Mouse (Mus musculus) adrenal gland, adult (tissue): Measurements from ENCODE around the gene Enpp1.

Experiments used
- DNase-seq, 2 experiments: peaks; one replicate each; pipeline ENCODE4 v3.0.0; 2022 to 2023; ENCODE audit warnings: low spot score in 1 of 2; ENCODE audit not compliant: inconsistent age in 2 of 2

Gene Enpp1

DNA sequence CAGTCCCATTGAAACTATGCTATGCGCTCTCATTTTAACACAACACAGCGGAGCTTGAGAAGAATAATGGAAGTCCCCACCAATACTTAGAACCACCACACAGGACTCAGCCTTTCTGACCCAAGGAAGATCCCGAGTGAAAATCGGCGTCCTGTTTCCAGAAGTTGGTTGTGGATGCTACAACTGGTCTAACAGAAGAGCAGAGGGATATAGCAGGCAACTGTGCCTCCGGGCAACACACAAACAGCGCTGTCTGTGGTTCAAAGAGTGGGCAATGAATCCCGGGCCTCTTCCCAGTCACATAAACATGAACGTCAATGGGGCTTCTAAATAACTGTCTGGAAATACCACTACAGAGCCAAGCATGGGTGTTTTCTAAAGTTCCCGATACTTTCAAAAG, 888 bp downstream of the Enpp1 start:
- DNase-seq, result peak in 1 of 2 experiments; percentile 31

DNA sequence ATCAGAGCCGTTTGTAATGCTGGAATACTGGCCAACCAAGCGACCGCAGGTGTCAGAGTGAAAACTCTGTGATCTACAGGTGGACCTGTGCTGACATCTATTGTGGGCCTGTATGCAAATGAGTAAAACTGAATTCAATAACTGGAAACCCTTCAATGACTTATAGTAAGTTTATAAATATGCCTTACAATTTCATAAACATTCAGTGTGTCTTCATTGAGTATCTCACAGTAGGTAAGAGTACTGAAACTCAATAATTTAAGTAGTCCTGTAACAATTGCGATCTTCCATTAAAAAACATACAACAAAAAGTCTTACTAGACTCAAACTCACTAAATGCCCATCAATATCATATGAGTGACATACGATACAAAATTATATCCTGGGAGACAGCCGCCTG, 1.6 kb downstream of the Enpp1 start:
- DNase-seq, result no peak

DNA sequence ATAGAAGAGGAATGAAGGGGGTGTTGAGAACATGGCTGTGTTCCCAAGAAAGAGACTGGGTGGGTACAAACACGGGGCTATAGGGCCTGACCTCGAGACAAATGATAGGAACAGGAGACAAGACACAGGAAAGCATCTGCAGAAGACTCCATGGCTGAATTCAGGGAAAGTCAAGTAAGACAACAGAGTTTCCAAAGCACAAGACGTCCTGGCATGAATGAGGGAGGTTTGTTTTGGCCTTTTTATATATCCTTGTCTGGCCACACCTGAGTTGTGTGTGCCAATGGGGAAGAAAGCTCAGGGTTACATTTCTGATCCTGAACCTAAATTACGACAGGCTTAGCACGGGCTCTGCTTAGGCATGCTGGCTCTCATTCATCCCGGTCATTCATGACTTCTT, 4.2 kb downstream of the Enpp1 start:
- no peak for DNase-seq

DNA sequence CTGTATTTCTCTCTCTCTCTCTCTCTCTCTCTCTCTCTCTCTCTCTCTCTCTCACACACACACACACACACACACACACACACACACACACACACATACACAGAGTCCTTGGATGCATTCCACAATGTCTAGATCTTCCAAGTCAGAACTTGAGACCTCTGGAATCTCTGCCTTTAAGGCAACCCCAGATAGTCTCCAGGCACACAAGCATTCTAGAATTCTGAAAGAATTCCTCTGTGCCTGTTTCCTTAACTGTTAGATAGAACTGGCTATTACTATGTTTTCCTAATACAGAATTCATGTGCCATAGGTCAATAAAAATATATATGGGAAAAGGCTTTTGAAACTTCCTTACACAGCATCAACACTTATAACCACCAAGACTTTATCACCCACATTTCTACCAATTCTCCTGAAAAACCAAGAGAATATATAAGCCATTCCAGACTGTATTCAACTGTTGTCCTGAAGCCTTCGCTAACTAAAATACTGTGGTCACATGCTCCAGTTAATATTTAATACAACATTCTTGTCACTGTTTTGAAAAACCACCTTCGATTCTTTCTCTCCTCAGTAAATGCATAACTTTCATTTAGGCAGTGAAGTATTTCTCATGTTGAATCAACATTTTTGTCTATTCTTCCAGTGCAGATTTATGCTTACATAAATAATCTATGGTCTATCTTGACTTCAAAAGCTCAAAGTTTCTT, 5.4 kb downstream of the Enpp1 start:
- no peak for DNase-seq

DNA sequence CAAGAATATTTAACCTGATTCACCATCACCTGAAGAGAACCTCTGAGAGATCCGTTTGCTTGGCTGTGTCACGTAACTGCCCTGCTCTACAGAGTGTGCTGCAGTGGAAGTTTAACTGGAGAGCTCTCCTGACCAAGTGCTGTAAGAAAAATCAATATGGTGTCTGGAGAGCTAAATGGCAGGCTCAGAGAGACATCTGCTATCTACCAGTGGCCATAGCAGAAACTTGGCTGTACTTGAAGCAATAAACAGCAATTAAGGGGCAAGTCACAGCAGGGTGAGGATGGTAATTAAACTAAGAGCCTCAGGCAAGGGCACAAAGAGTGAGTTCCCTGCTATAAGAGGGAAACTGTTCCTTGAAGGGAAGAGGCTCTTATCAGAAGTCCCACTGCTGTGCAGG, 9.3 kb downstream of the Enpp1 start:
- DNase-seq, result no peak

DNA sequence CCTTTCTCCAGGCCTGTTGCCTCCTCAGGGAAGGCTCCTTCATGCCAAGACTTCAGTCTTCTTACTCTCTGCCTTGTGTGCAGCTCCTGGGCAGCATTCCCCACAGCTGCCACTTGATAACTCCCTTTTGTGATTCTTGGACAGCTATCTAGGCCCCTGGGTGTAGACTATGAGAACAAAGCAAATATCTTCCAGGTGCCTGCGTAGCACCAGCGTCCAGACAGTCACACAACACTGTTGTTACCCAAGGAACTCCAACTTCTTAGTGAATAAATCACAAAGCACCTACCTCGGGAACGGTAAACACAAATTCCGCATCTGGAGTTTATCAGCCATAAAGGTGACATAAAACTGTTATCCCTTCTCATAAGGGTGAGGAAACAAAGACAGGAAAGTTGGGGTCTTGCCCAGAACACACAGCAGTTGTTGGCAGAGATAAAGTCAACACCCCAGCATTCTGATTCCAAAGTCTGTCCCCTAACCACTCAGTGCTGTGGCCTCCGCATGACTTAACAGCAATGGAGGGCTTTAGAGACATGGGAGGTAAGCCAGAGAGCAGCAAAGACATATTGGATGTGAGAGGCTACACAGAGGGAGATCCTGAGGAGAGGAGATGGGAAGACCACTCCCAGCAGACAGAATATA, 13.7 kb downstream of the Enpp1 start:
- no peak for DNase-seq

DNA sequence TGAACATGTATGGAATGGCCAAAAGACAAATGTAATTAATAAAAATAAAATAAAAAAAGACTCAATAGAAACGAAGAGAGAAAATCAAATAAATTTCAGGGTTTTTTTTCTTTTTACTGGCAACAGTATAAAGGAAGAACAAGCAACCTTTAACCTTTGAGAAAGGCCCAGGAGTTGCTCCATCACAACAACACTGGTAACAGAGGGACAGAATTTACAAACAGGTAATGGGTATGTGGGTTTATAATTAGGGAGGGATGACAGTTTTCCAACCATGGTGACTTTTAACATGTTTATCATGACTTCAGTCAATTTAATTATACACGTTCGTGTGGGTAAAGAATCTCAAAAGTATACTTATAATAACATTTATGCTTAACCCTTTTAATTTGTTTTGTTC, 15.2 kb downstream of the Enpp1 start:
- no peak for DNase-seq

DNA sequence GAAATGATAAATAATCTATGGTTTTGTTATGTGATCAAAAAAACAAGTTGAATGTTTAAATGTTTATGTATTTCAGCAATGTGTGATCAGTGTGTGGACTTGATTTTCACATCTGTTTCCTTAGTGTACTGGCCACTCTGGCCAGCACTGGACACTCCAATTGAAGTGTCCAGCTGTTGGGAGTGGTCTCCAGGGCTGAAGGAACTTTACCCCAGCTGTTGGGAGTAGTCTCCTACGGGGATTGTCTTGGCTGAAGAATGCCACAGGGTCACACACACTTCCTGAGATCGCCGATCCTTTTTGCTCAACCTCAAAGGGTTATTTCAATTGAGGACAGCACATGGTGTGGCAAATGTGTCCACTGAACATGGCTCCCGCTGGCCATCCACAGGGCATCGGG, 16.2 kb downstream of the Enpp1 start:
- DNase-seq, result no peak

DNA sequence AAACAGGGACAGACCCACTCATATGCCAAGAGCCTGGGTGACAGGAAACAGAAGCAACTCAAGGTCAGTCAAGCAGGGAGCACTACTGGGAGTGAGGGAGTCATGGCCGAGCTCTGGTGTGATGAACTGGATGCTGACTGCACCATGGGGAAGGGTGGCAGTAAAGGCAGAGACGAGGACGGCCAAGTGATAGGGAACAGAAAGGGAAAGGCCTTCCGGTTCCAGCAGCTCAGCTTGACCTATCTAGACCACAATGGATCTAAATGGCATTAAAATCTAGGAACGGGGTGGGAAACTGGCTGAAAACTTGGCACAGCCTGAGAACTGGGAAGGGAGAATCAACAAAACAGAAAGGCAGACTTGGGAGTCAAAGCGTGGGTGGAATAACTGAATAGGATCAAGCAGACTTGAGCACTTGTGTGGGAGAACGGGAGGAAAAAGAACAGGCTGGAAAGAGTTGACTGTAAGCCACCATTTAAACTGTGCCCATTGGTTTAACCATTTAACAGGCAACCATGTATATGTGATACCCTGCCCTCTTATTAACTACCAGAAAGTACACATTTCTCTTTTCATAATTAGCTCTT, 29.3 kb downstream of the Enpp1 start:
- DNase-seq, result no peak

DNA sequence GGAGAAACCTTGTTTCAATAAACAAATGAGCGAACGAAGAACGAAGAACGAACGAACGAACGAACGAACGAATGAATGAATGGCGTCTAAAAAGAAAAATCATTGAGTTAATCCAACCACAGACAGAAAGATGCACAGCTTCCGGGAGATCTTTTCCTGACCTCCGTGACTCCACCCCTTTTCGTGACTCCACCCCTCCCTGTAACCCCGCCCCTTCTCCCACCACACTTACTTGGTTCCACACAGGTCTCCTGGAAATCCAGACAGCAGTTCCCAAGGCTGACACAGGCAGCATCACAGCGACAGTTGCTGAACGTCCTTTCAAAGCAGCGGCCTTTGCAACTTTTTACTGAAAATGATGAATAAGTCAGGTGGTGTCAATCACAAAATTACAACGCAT, 34.3 kb downstream of the Enpp1 start:
- no peak for DNase-seq

DNA sequence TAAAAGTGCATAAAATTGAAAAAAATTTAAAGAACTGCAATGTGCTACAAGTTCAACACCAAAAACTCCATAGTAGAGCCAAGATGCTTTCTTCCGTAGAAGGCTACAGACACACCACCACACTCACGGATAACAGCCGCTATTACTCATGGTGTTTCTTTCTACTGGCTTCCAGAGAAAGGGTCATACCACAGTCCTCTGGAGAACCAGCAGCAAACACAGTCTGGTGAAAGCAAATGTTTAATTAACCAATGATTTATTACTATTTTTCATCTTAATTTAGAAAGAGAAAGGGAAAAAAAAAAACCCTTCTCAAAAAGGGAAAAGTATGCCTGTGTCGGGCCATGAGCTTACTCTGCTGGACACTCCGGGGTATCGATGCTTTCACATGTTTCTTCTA, 37.7 kb downstream of the Enpp1 start:
- DNase-seq, result no peak

DNA sequence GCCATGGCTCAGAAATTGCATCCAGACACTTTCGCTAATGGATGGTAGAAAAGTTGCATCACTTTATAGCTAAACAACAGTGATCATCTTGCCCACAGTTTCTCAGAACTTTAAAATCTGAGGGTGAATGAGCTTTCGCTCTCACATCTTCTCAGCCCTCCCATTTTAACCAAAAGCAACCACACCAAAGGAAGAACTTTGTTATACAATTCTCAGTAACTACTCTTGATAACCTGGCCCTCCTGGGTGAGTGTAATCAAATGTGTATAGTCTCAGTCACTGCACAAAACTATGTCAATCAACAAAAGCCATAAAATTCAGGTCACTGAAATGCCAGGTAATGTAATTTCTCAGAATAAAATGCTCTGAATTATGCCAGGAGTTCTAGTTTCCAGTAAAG, 39.0 kb downstream of the Enpp1 start:
- no peak for DNase-seq

DNA sequence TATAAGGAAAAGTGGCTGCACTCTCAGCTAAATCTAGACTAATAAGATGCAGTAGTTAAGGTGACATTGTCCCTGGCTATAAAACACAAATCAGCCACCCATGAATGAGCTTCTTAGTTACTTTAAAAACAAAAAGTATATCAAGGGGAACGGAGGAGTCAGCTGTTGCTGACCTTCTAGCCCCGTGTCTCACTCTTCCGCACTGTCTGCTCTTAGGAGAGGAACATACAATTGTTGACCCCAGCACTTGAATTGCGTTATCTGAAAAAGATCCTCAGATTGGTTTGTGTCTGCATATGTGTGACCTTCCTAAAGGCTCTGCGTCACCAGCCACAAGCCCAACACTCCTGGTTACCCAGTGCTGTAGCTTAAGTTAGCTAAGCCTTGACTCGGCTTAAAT, 41.4 kb downstream of the Enpp1 start:
- no peak for DNase-seq

DNA sequence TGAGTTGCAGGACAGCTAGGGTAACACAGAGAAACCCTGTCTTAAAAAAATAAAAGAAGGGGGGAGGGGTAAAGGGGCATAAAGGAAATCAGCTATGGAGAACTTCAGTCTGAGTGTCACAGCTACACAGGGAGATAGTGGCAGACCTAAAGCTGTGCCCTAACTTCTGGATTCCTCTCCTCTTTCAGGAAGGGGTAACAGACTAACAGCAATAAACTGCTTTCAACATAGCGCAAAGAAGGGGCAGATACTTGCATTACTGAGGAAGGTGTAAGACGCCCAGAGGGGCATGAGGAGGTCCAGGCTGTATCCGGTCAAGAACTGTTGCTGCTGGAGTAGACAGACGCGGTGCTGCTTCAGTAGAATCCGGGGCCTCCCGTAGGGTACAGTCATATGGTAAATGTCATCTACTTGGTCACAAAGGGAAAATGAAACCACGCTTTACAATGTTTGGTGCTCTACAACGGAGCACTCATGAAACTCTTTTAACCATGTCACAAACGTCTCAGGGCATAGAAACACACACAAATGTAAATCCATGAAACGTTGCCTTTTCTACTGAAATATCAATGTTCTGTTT, 60.9 kb downstream of the Enpp1 start:
- DNase-seq, result no peak

DNA sequence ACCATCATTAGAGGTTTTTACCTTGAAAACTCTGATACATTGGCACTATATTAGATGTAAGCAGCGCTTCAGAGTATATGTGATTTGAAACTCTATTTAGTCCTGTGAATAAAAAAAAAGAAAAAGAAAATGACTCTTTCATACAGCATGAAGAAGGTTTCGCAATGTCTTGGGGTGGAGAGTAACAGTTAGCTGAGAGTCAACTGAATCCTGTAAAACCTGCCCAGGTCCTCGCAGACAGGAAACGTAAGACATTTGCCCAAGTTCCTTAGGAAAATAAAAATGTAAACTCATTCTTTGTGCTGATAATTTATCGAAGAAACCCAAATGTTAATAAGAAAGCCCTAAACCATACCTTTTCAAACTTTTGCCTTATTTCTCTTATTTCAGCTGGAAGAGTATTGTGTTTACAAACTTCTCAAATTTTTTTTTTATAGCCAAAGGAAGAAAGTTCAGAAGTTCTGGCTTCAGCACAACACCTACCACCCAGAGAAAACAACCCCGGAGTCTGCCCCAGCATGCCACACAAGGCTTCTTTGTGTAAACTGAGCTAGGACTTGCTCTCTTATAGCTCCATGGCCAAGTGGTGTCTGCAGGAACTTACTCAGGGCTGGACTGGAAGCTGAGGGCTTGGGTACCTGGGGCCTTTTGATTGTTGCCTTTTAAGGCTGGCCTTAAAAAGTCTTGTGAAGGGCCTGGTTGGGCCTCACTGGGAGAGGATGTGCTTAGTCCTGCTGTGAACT, 63.8 kb downstream of the Enpp1 start:
- DNase-seq, result no peak

DNA sequence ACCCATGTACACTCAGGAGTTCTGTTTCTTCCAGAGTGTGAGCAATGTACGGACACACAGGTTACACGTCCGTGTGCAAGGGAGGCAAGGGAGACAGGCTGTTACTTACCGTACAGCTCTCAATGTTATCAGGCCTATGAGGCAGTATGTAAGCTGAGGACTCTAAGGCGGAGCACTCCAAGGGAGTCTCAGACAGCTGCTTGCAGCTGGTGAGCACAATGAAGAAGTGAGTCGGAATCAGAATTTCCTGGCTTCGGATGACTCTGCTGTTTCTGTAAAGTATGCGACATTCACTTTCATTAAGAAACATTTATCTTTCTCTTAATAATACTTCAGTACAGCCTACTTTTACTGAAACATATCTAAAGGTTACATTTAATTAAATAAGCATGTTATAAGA, 66.8 kb downstream of the Enpp1 start:
- no peak for DNase-seq

DNA sequence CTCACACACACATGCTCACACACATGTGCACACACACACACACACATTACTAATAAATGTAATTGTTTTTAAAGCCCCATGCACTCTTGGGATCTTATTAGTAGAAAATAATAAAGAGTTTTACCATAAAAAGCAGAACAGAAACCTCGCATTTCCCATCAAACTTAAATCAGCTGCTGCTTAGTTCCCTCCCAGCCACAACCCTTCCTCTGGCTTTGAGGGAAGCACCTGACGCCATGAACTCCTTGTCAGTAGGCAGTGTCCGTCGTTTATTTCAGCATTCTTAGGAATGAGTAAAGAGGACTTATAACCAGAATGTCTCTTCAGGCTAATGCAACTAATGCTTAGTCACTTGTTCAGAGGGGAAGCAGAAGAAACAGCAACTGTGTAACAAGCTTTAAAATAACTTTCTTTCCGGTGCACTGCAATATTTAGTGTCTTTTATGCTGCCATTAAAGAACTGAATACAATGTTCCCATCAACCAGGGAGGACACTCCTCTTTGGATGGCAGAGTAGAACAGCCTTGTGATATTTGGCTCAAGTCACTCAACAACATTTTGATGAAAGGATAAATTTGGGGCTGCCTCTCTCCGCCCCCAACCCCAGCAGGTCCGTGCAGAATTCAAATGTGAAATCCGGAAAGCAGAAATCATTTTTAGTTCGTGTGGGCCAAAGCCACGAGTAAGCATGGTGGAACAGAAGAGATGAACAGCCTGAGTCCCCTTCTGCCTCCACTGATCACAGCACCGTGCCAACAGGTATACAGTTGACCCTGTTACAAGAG, 69.0 kb downstream of the Enpp1 start:
- DNase-seq, result no peak

DNA sequence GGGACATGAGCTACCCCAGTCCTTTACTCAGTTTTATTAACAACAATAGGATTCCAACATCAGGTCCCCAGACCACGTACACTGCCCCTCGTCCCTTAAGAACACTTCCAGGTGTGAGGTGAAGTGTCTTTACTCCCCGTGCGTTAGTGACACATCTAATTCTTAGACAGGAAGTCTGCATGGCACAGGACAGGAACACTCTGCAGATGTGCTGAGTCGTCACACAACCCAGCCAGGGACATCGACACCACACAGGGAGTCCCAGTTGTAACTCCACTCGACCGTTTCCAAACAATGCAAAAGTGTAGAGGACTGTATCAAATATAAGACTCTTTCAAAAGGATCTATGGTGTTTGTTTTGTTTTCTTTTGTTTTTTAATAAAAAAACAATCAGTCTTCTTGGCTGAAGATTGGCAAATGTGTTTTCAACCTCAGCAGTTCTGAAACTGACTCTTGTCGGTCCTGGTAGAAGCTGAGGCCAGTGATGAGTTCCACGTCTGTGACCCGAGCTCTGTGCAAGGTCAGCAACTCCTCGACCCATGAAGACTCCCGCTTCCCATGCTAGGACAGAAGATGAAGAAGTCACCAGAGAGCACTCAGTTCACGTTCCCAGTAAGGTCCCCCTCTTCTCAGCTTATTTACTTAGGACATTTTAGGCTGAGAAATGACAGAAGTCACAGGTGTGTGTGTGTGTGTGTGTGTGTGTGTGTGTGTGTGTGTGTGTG, 70.4 kb downstream of the Enpp1 start:
- no peak for DNase-seq

DNA sequence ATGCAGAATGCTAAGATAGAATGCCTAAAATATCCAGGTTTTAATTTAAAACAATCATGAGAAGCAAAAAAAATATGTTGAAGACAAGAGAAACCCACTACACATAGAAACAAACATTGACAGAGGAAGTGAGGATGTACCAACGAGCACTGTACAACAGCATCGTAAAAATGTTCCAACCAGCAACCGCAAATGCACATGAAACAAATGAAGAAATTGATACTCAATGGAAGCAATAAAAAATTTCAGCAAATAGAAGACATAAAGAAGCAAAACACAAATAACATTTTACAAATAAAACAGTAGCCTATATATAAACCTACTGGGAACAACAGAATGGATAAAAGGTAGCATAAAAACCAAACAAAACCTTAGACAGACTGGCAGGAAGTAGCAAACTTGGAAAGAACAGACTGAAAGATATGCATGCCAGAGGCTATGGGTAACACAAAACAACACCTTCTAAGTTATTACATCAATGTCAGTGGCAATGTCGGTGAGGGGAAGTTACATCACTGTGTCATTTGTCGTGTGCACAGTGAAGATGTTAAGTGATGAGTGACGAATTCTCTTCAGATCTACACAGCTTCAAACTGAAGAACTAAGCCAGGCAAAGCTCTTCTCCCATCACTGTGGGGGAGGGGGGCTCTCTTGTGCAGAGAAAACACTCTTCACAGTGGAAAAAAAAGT, 71.6 kb downstream of the Enpp1 start:
- no peak for DNase-seq

DNA sequence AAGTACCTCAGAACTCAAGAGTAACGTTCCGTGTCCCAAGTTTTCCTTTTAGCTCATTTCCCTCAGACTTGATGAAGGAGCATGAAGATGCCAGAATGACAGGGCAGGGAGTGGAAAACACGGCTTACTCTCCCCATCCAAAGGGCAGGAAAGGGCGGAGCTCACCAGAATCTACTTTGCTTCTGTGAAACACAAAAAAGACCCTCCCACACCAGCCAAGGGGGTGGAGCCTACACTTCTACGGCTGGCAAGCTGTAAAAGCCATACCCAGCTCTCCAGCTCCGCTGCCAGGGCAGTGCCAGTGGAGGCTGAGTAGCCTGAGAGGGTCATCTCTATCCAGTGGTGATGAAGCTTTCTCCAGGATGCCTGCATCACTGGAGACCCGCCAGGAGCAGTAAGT, 72.4 kb downstream of the Enpp1 start:
- DNase-seq, result no peak
